Mouse (Mus musculus) lung, postnatal 0 days (tissue): ENCODE data around the gene Pde4d. TPM values are rescaled to one million over a fixed set of nuclear protein-coding genes. Genes with fewer than 3 reads are reported as not detected.

ENCODE experiments used
- ATAC-seq: fragments of 200-750 bp; cut with Nextera tagmentation; 2 replicates; pipeline ENCODE4 v1.8.0; 2017; ENCODE audit warnings: moderate library complexity
- DNase-seq: peaks from one replicate; pipeline ENCODE4 v3.0.0-alpha.2; 2016; ENCODE audit warnings: low spot score
- H3K27ac ChIP-seq: fragments of 300-500 bp; sonication (generic); 2 replicates; pipeline ENCODE4 v1.5.1; 2014; ENCODE audit warnings: antibody characterized with exemption, mild to moderate bottlenecking, low read length, mixed read lengths
- H3K27me3 ChIP-seq: fragments of 300-500 bp; sonication (generic); replicated peaks from 2 replicates; pipeline ENCODE4 v1.6.1; 2014; ENCODE audit warnings: low read length, mixed read lengths; ENCODE audit not compliant: insufficient read depth
- H3K36me3 ChIP-seq: fragments of 300-500 bp; sonication (generic); 2 replicates; pipeline ENCODE4 v1.6.1; 2014; ENCODE audit warnings: low read length, mixed read lengths; ENCODE audit not compliant: insufficient read depth
- H3K4me1 ChIP-seq: fragments of 300-500 bp; sonication (generic); 2 replicates; pipeline ENCODE4 v1.6.1; 2014; ENCODE audit warnings: antibody characterized with exemption, low read depth, low read length, mixed read lengths; ENCODE audit not compliant: insufficient read depth
- H3K4me2 ChIP-seq: fragments of 300-500 bp; sonication (generic); replicated peaks from 2 replicates; pipeline ENCODE4 v1.6.1; 2014; ENCODE audit warnings: low read depth, mild to moderate bottlenecking, low read length, moderate library complexity, mixed read lengths
- H3K4me3 ChIP-seq: fragments of 300-500 bp; sonication (generic); 2 replicates; pipeline ENCODE4 v1.5.1; 2014; ENCODE audit warnings: low read depth, low read length
- H3K9ac ChIP-seq: fragments of 300-500 bp; sonication (generic); replicated peaks from 2 replicates; pipeline ENCODE4 v1.6.1; 2014; ENCODE audit warnings: low read depth, mild to moderate bottlenecking
- H3K9me3 ChIP-seq: fragments of 300-500 bp; sonication (generic); 2 replicates; pipeline ENCODE4 v1.6.1; 2016; ENCODE audit warnings: low read length, mixed read lengths
- CTCF ChIP-seq: IDR thresholded peaks from 2 replicates; pipeline ENCODE4 v1.5.1; 2016; ENCODE audit warnings: antibody characterized with exemption, mild to moderate bottlenecking
- EP300 ChIP-seq: IDR thresholded peaks from 2 replicates; pipeline ENCODE4 v1.6.1; 2016; ENCODE audit warnings: antibody characterized with exemption, mild to moderate bottlenecking, control low read depth
- WGBS: fragments of 180-500 bp; shearing (Covaris S2); extraction: QIAGEN DNeasy Blood & Tissue Kit; methylation state at CpG from one replicate; pipeline ENCODE4 v1.1.7; 2014; 5-methylcytosine and 5-hydroxymethylcytosine counted together
- polyA plus RNA-seq: library from polyadenylated mRNA; unstranded; fragments of >200 nt; fragmentation: Nextera tagmentation; extraction: Ambion mirVana; gene quantifications from 2 replicates; pipeline ENCODE4 v1.2.1, GENCODE M21; 2015

Pde4d gene
- polyA plus RNA-seq, 1 experiment from 2014 or later: 19.7 TPM

GRCm38 (mm10) chr13:108541488-108541887, 91.7 kb downstream of the Pde4d start:
- Histone ChIP-seq H3K27ac (no peak overlapping the region), H3K4me2 (no peak overlapping the region), H3K9me3 (no peaks in the 10 kb centered on the region), H3K9ac (no peak overlapping the region), H3K4me3 (no peak overlapping the region), H3K4me1 (no peaks in the 10 kb centered on the region), H3K36me3 (no peaks in the 10 kb centered on the region), H3K27me3 (no peaks in the 10 kb centered on the region)
- no peak for TF ChIP-seq EP300
- ATAC-seq (no peak), DNase-seq (no peak)
- 93% methylated on average over 3 of the region's 3 CpGs for WGBS

- TF ChIP-seq EP300 (no peak), CTCF (no peak)
- Histone ChIP-seq H3K9me3 (no peaks in the 10 kb centered on the region), H3K27ac (no peak overlapping the region), H3K4me1 (no peaks in the 10 kb centered on the region), H3K36me3 (no peaks in the 10 kb centered on the region), H3K27me3 (no peaks in the 10 kb centered on the region), H3K9ac (no peak overlapping the region), H3K4me2 (no peak overlapping the region), H3K4me3 (no peak overlapping the region)
- no peak for ATAC-seq
- WGBS: 53% methylated on average over 5 of the region's 5 CpGs
- DNase-seq: peak; percentile 36
Observed at GRCm38 (mm10) chr13:108542342-108542761, 92.6 kb downstream of the Pde4d start.

- ATAC-seq (no peak), DNase-seq (no peak)
- TF ChIP-seq EP300 (no peak), CTCF (no peak)
- H3K27me3 ChIP-seq: no peaks in the 10 kb centered on the region
- 46% methylated on average over 5 of the region's 5 CpGs for whole genome bisulfite sequencing
- no peak overlapping the region for H3K27ac ChIP-seq
- H3K36me3 ChIP-seq: no peaks in the 10 kb centered on the region
- H3K4me3 ChIP-seq: no peak overlapping the region
- H3K4me2 ChIP-seq: no peak overlapping the region
- H3K9me3 ChIP-seq: no peaks in the 10 kb centered on the region
- H3K9ac ChIP-seq: no peak overlapping the region
- H3K4me1 ChIP-seq: no peaks in the 10 kb centered on the region
Observed at GRCm38 (mm10) chr13:108552288-108552687, 102.5 kb downstream of the Pde4d start.

- no peaks in the 10 kb centered on the region for H3K36me3 ChIP-seq
- TF ChIP-seq EP300 (no peak), CTCF (no peak)
- H3K27me3 ChIP-seq: no peaks in the 10 kb centered on the region
- no peak overlapping the region for H3K4me2 ChIP-seq
- WGBS: 42% methylated on average over 5 of the region's 5 CpGs
- H3K4me1 ChIP-seq: no peaks in the 10 kb centered on the region
- H3K9me3 ChIP-seq: no peaks in the 10 kb centered on the region
- H3K9ac ChIP-seq: no peak overlapping the region
- H3K27ac ChIP-seq: no peak overlapping the region
- H3K4me3 ChIP-seq: no peak overlapping the region
- ATAC-seq: no peak
- peak; percentile 16 for DNase-seq
Observed at GRCm38 (mm10) chr13:108552995-108553394, 103.2 kb downstream of the Pde4d start.

- TF ChIP-seq EP300: no peak
- TF ChIP-seq CTCF: no peak
Observed at GRCm38 (mm10) chr13:108554901-108555300, 105.2 kb downstream of the Pde4d start.

GRCm38 (mm10) chr13:108596938-108597337, 147.2 kb downstream of the Pde4d start:
- Histone ChIP-seq H3K36me3 (no peaks in the 10 kb centered on the region), H3K27ac (no peak overlapping the region), H3K4me3 (no peak overlapping the region), H3K4me2 (no peak overlapping the region), H3K27me3 (no peaks in the 10 kb centered on the region), H3K9ac (no peak overlapping the region), H3K9me3 (no peaks in the 10 kb centered on the region), H3K4me1 (no peaks in the 10 kb centered on the region)
- TF ChIP-seq CTCF: no peak
- TF ChIP-seq EP300: no peak
- no peak for ATAC-seq
- DNase-seq: no peak
- WGBS: 54% methylated on average over 3 of the region's 3 CpGs

More at GRCm38 (mm10) chr13:108554901-108555300, 105.2 kb downstream of the Pde4d start:
- no peaks in the 10 kb centered on the region for H3K9me3 ChIP-seq
- no peak overlapping the region for H3K4me3 ChIP-seq
- H3K4me1 ChIP-seq: no peaks in the 10 kb centered on the region
- H3K9ac ChIP-seq: no peak overlapping the region
- ATAC-seq: no peak
- H3K36me3 ChIP-seq: no peaks in the 10 kb centered on the region
- no peak overlapping the region for H3K27ac ChIP-seq
- no peak overlapping the region for H3K4me2 ChIP-seq
- DNase-seq: no peak
- H3K27me3 ChIP-seq: no peaks in the 10 kb centered on the region

- no peak for DNase-seq
- TF ChIP-seq CTCF (no peak), EP300 (no peak)
- Histone ChIP-seq H3K36me3 (no peaks in the 10 kb centered on the region), H3K4me2 (no peak overlapping the region), H3K4me1 (no peaks in the 10 kb centered on the region), H3K27me3 (no peaks in the 10 kb centered on the region), H3K9ac (no peak overlapping the region), H3K4me3 (no peak overlapping the region), H3K9me3 (no peaks in the 10 kb centered on the region), H3K27ac (no peak overlapping the region)
- 66% methylated on average over 3 of the region's 3 CpGs for WGBS
- ATAC-seq: no peak
Observed at GRCm38 (mm10) chr13:108598673-108599072, 148.9 kb downstream of the Pde4d start.
